Mouse (Mus musculus) ES-Bruce4 (cell line): ENCODE measurements at regions not wholly inside any gene's neighbourhood (a gene's known extent, or its start where the extent isn't known, plus 50 kb on each side); places are given as distances from the start of the nearest gene placed in this dataset.

ENCODE experiments used
- H3K27ac ChIP-seq: 2 replicates; pipeline ENCODE4 v1.5.1; 2012; ENCODE audit warnings: low read length, inconsistent platforms; ENCODE audit not compliant: insufficient read depth
- H3K27me3 ChIP-seq: 2 replicates; pipeline ENCODE4 v1.6.1; 2012; ENCODE audit warnings: mild to moderate bottlenecking, low read length, inconsistent platforms; ENCODE audit not compliant: control insufficient read depth, poor library complexity, insufficient read depth, severe bottlenecking
- H3K36me3 ChIP-seq: 2 replicates; pipeline ENCODE4 v1.6.1; 2012; ENCODE audit warnings: inconsistent platforms, mild to moderate bottlenecking, low read length, moderate library complexity; ENCODE audit not compliant: control insufficient read depth, poor library complexity, insufficient read depth, severe bottlenecking
- H3K4me1 ChIP-seq: one replicate; pipeline ENCODE4 v1.8.1; 2011; ENCODE audit warnings: low read length; ENCODE audit not compliant: control insufficient read depth, insufficient read depth
- H3K4me3 ChIP-seq: 2 replicates; pipeline ENCODE4 v1.5.1; 2011; ENCODE audit warnings: low read depth, mild to moderate bottlenecking, low read length
- H3K9ac ChIP-seq: 2 replicates; pipeline ENCODE4 v1.6.1; 2012; ENCODE audit warnings: low read depth, mild to moderate bottlenecking, inconsistent platforms; ENCODE audit not compliant: poor library complexity, severe bottlenecking
- H3K9me3 ChIP-seq: replicated peaks from 2 replicates; pipeline ENCODE4 v1.6.1; 2012; ENCODE audit warnings: mild to moderate bottlenecking, low read length, inconsistent platforms; ENCODE audit not compliant: control insufficient read depth, poor library complexity, insufficient read depth, severe bottlenecking
- CTCF ChIP-seq: IDR thresholded peaks from one replicate; pipeline ENCODE4 v1.8.1; 2011; ENCODE audit warnings: low read depth, low read length
- EP300 ChIP-seq: IDR thresholded peaks from 2 replicates; pipeline ENCODE4 v1.6.1; 2011; ENCODE audit warnings: low read depth, low read length; ENCODE audit not compliant: insufficient read depth
- POLR2A ChIP-seq: IDR thresholded peaks from one replicate; pipeline ENCODE4 v1.8.1; 2011; ENCODE audit warnings: low read length; ENCODE audit not compliant: insufficient read depth

DNA sequence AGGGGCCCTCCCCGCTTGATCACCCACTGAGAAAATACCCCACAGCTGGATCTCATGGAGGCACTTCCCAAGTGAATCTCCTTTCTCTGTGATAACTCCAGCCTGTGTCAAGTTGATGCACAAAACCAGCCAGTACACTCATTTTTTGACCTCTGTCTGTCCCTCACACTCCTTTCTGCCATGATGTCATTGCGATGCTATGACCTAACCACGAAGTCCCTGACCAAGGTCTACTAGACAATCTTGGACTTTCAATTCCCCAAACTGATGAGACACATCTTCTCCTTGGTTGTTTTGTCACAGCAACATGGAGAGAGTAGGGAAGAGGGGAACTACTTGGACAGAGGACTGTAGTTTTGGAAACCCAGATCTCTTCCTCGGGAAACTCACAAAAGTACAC lies 76.4 kb downstream of the Tmco5 start:
- peaks cover 7% of the 10 kb centered on the region; the same call in 1 of the 2 replicates for H3K9me3 ChIP-seq
- no peak overlapping the region for H3K27ac ChIP-seq
- TF ChIP-seq EP300 (no peak), POLR2A (no peak), CTCF (no peak)
- H3K9ac ChIP-seq, result no peak overlapping the region
- no peak overlapping the region for H3K4me3 ChIP-seq
- H3K27me3 ChIP-seq, result no peaks in the 10 kb centered on the region
- no peaks in the 10 kb centered on the region for H3K4me1 ChIP-seq
- no peaks in the 10 kb centered on the region for H3K36me3 ChIP-seq

DNA sequence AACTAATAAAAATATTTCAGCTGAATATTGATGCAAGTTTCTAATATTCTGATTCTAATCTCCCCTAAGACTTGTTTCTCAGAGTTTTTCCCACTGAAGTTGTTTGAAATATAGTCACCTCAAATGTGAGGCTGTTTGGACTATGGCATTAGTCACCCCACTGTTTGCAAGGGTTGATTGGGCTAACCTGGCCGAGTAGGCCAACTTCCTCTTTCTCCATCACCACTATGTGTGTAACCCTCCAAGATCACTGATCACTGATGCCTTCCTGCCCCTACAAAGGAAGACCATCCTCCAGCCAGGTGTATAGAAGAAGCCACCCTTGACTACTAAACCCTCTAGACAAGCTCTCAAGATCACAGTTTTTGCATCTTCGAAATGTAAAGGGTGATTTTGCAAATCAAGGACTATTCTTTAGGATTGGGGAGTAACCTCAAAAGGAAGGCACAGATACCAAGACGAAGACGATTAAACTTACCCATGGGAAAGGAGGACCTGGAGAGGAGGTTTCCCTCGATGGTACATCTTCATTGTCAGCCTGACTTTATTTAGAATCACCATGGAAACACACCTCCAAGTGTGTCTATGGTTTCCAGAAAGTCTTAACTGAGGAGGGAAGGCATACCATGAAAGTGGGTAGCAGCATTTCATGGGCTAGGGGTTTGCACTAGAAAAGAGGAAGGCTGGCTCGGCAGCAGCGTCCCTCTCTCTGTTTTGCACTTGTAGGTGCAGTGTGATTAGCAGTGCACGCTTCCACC lies 84.8 kb downstream of the Tmco5 start:
- no peak overlapping the region for H3K27ac ChIP-seq
- no peaks in the 10 kb centered on the region for H3K27me3 ChIP-seq
- H3K4me3 ChIP-seq, result no peak overlapping the region
- TF ChIP-seq EP300 (no peak), POLR2A (no peak), CTCF (no peak)
- no peaks in the 10 kb centered on the region for H3K4me1 ChIP-seq
- no peak overlapping the region for H3K9ac ChIP-seq
- H3K36me3 ChIP-seq, result no peaks in the 10 kb centered on the region
- H3K9me3 ChIP-seq, result no peaks in the 10 kb centered on the region

DNA sequence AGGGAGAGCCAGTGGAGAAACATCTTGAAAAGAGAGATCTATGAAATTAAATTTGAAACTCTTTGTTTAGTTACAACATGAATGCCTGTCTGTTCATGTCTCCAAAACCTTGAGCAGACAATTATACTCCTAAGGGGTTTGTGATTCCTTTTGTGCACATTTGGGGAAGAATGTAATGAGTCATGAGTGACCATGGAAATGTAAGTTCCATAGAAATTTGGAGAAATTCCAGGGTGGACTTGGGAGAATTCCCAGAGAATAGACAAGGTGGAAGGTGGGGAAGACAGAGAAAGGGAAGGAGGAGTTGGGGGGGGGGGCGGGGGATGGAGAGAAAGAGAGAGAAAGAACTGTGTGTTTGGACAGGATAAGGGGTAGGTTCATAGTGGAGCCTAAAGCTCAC lies 87.8 kb downstream of the Tmco5 start:
- Histone ChIP-seq H3K9ac (no peak overlapping the region), H3K9me3 (no peaks in the 10 kb centered on the region), H3K36me3 (no peaks in the 10 kb centered on the region), H3K4me3 (no peak overlapping the region), H3K27ac (no peak overlapping the region), H3K4me1 (no peaks in the 10 kb centered on the region), H3K27me3 (no peaks in the 10 kb centered on the region)
- TF ChIP-seq CTCF, result no peak
- no peak for TF ChIP-seq EP300
- no peak for TF ChIP-seq POLR2A

DNA sequence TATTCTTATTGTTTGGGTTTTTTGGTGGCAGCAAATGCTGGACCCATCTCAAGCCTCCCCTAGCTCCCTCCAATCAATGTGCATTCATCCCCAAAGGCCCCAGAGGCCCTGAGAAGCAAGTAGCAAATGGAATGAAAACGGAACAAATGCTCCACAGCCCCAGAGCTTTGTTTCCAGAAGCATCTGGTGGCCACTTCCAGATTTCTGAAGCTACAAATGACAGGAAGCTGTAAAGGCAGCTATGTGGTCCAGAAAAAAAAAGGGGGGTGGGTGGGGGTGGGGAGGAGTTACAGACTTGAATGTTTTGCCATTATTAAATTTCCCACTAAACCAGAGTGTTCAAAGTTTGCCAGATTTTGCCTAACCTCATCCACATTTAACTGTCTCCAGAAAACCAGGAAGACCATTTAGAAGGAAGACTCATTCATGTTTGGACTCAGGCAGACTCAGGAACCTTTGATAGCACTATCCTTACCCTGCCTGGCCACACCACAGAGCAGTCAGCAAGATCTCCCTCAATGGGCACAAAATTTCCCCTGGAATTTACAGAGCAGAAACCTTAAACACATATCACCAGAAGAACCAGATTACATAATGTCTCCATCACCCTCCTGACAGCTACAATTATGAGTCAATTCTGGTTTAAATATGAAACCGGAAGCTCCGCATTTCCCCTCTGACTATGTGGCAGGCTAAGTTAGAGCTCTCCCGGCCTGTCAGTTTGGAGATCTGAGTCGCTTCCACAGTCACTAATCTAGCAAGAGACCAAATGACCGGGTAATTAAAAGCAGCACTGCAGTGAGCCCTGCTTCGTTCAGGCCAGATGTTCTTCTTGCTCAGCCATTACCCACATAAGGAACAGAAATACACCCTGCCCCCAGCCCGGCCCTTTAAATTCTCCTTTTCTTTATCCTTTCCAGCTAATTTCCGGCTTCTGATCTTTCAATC lies 93.4 kb downstream of the Tmco5 start:
- H3K4me3 ChIP-seq, result 0 out of 2 replicates have a peak overlapping the region, but pooled peaks have one; percentile 43
- TF ChIP-seq POLR2A, result no peak
- no peak for TF ChIP-seq EP300
- no peak for TF ChIP-seq CTCF
- no peaks in the 10 kb centered on the region for H3K36me3 ChIP-seq
- peaks cover 4% of the 10 kb centered on the region for H3K4me1 ChIP-seq
- no peaks in the 10 kb centered on the region for H3K27me3 ChIP-seq
- peak overlapping the region; percentile 24 for H3K9ac ChIP-seq
- no peaks in the 10 kb centered on the region for H3K9me3 ChIP-seq
- H3K27ac ChIP-seq, result peak overlapping the region; percentile 43; the same call in 1 of the 2 replicates

GRCm38 (mm10) chr2:116972614-116972985 lies 94.1 kb downstream of the Tmco5 start:
- Histone ChIP-seq H3K4me1 (peaks cover 4% of the 10 kb centered on the region), H3K9ac (peak overlapping the region; percentile 24; the same call in 1 of the 2 replicates), H3K4me3 (no peak overlapping the region), H3K27me3 (no peaks in the 10 kb centered on the region), H3K9me3 (no peaks in the 10 kb centered on the region), H3K36me3 (no peaks in the 10 kb centered on the region), H3K27ac (peak overlapping the region; percentile 43; the same call in 1 of the 2 replicates)
- no peak for TF ChIP-seq POLR2A
- no peak for TF ChIP-seq CTCF
- peak; percentile 66; the same call in 1 of the 2 replicates for TF ChIP-seq EP300

GRCm38 (mm10) chr2:116973441-116973840 lies 95.0 kb downstream of the Tmco5 start:
- peaks cover 6% of the 10 kb centered on the region for H3K4me1 ChIP-seq
- H3K9ac ChIP-seq, result no peak overlapping the region
- TF ChIP-seq EP300 (no peak), CTCF (no peak), POLR2A (no peak)
- H3K36me3 ChIP-seq, result no peaks in the 10 kb centered on the region
- peak overlapping the region; percentile 37; the same call in 1 of the 2 replicates for H3K27ac ChIP-seq
- H3K27me3 ChIP-seq, result no peaks in the 10 kb centered on the region
- no peaks in the 10 kb centered on the region for H3K9me3 ChIP-seq
- H3K4me3 ChIP-seq, result no peak overlapping the region
